Mouse (Mus musculus) forelimb bud, embryonic 11.5 days (tissue): Measurements from ENCODE around the gene Osgin1.
A peak's percentile ranks its signal among the peaks of the same experiment; 100 is the strongest.

Source experiments
- DNase-seq: peaks from one replicate; pipeline ENCODE4 v3.0.0-alpha.2; 2012; ENCODE audit warnings: low read depth, low spot score

Gene Osgin1

DNA sequence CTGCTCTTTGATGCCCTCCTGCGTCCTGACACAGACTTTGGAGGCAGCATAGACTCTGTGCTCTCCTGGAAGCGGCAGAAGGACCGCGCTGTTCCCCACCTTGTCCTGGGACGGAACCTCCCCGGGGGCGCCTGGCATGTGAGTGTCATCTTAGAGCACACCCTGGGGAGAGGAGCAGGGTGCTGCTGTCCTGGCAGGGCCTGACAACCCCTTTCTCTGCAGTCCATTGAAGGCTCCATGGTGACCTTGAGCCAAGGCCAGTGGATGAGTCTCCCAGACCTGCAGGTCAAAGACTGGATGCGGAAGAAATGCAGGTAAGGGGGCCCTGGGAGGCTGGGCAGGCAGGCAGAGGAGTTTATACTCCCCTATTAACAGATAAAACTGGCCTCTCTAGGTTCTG, 9.0 kb downstream of the Osgin1 start:
- DNase-seq = no peak

GRCm38 (mm10) chr8:119446211-119446989, 12.5 kb downstream of the Osgin1 start, which contains the start of gene Necab2:
Gene Necab2 (plus strand): TSS chr8:119446719.
- DNase-seq = peak; percentile 85

- DNase-seq = no peak
Observed at GRCm38 (mm10) chr8:119446990-119447780, 13.3 kb downstream of the Osgin1 start.

DNA sequence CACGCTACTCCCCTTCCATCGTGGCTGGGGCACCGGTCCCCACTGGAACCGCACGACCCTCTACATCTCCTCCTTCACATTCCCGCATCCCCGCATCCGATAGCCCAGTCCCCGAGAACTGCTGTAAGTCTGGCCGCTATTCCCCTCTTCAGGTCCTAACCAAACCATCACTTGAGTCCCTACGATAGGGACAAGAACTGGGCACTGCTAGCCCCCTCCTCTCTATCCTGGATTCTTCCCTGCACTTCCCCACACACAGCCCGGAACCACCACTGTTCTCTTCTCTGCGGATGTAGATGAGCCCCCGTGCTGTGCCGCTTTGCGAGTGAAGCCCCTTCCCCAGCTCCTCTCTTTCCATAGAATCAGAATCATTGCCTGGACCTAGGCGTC, 13.9 kb downstream of the Osgin1 start:
- DNase-seq = no peak

GRCm38 (mm10) chr8:119449627-119450026, 15.7 kb downstream of the Osgin1 start:
- DNase-seq = no peak

GRCm38 (mm10) chr8:119451131-119451530, 17.2 kb downstream of the Osgin1 start:
- no peak for DNase-seq

- no peak for DNase-seq
Observed at GRCm38 (mm10) chr8:119452919-119453318, 19.0 kb downstream of the Osgin1 start.

- no peak for DNase-seq
Observed at GRCm38 (mm10) chr8:119456045-119456444, 22.1 kb downstream of the Osgin1 start.

DNA sequence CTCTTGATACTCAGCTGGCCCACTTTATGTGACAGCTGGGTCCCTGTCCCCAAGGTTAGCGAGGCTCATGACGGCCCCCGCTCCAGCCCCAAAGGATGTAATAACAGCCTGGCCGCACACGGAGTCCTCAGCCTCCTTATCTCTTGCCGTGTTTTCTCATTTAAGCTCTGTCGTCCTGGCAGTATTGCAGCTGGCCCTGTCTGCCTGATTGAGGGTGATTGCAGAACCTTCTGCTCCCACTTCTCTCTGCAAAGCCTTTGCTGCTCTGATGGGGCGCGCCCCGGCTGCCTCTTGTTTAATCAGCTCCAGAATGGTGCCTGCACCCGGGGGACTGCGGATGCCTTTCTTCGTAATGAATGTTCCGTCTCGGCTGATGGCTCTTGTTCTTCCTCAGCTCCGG, 25.8 kb downstream of the Osgin1 start:
- no peak for DNase-seq

DNA sequence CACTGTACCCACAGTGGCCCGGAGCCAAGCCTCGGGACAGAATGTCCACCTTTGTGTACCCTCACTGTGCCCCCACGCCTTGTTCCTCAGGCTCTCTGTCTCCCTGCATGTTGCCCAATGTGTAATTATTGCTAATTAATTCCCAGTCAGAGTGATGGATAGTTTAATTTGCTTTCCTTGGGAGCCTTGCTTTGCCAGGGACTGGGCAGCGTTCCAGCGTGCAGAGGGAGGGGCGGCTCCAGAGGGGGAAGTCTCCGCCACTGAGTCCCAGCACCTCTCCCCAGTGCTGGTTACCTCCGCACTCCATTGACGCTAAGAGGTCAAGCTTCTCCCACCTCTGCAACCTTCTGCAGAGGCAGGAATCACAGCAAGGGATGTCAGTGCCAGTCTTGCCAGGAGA, 27.4 kb downstream of the Osgin1 start:
- no peak for DNase-seq

GRCm38 (mm10) chr8:119463709-119464108, 29.8 kb downstream of the Osgin1 start:
- DNase-seq = no peak

GRCm38 (mm10) chr8:119466105-119466504, 32.2 kb downstream of the Osgin1 start:
- DNase-seq = peak; percentile 27

- no peak for DNase-seq
Observed at GRCm38 (mm10) chr8:119466794-119467193, 32.9 kb downstream of the Osgin1 start.

GRCm38 (mm10) chr8:119468091-119468490, 34.2 kb downstream of the Osgin1 start:
- no peak for DNase-seq

- DNase-seq = no peak
Observed at GRCm38 (mm10) chr8:119478684-119479083, 44.8 kb downstream of the Osgin1 start.

DNA sequence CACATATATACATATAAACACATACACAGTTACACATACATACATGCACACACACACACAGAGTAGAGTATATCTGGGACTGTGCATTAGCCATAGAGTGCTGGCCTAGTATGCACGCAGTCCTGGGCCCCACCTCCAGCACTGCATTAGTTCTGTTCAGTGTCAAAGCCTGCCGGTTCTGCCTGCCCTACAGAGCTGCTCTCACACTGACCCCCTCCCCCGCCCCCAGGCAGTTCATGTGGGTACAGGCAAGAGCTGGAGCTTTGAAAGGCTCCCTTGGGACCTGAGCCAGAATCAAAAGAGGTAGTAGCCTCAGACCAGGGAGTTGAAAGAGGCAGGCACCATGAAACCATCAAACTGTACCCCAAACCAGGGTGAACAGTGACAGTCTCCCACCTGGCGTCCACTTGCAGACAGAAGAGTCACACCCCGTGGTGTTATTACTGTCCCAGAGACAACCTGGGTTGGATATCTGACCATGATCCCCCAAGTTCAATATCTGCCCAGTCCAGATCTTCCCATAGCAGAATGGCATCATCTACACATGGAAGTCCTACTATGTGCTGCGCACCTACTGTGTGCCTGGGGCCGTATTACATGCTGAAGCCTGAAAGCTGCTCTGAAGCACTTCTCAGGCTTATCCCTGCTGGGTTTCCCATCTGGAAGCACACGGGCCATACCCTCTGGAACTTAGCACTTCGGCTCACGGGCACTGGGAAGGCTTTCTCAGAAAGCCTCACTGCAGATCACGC, 50.4 kb downstream of the Osgin1 start:
- no peak for DNase-seq

- DNase-seq = no peak
Observed at GRCm38 (mm10) chr8:119487093-119487492, 53.2 kb downstream of the Osgin1 start.
